ENCODE assay signal across 42 mouse cellular contexts in genomic region chr11:100221741-100222140, GRCm38 (mm10). TPM values are rescaled to one million over a fixed set of nuclear protein-coding genes. Genes with fewer than 3 reads are reported as not detected.
DNase-seq lines count a peak whose midpoint lies in the region; ATAC-seq lines count a peak whose summit lies in the region.
"Had no signal": no experiment of that assay in that cellular context is flagged by ENCODE, and none has a peak within 500 bp of the region (broad histone marks: within the 10 kb centered on the region; RNA-seq: fewer than 3 reads in every experiment).

No protein-coding gene starts in this region.

- H3K9ac ChIP-seq in embryonic facial prominence, embryonic 14.5 days (ENCODE audit: low read depth, low read length) = no peak overlapping the region
- H3K9ac ChIP-seq in liver, embryonic 12.5 days = no peak overlapping the region
- H3K9ac ChIP-seq: embryonic facial prominence, embryonic 12.5 days; forebrain, postnatal 0 days; hindbrain, embryonic 13.5 days; limb, embryonic 12.5 days; lung, embryonic 15.5 days; neural tube, embryonic 13.5 days had no signal

- no peaks in the 10 kb centered on the region for H3K36me3 ChIP-seq in embryonic facial prominence, embryonic 14.5 days (ENCODE audit: control insufficient read depth, insufficient read depth, low read length)
- no peaks in the 10 kb centered on the region for H3K36me3 ChIP-seq in liver, embryonic 12.5 days
- H3K36me3 ChIP-seq: embryonic facial prominence, embryonic 12.5 days; hindbrain, embryonic 13.5 days; limb, embryonic 12.5 days; lung, embryonic 15.5 days; neural tube, embryonic 13.5 days had no signal

- peaks cover 11% of the 10 kb centered on the region for H3K9me3 ChIP-seq in embryonic facial prominence, embryonic 14.5 days (ENCODE audit: control insufficient read depth, low read length)
- peaks cover 6% of the 10 kb centered on the region for H3K9me3 ChIP-seq in liver, embryonic 12.5 days (replicated peaks)

- no peaks in the 10 kb centered on the region for H3K4me1 ChIP-seq in embryonic facial prominence, embryonic 14.5 days (ENCODE audit: control insufficient read depth, insufficient read depth, low read length)
- H3K4me1 ChIP-seq in liver, embryonic 12.5 days = no peaks in the 10 kb centered on the region
- H3K4me1 ChIP-seq: embryonic facial prominence, embryonic 12.5 days; hindbrain, embryonic 13.5 days; limb, embryonic 12.5 days; lung, embryonic 15.5 days; neural tube, embryonic 13.5 days had no signal

- no peak overlapping the region for H3K4me2 ChIP-seq in embryonic facial prominence, embryonic 14.5 days (ENCODE audit: low read depth, low read length)
- H3K4me2 ChIP-seq in liver, embryonic 12.5 days = no peak overlapping the region
- H3K4me2 ChIP-seq: embryonic facial prominence, embryonic 12.5 days; heart, embryonic 11.5 days; hindbrain, embryonic 13.5 days; limb, embryonic 12.5 days; lung, embryonic 15.5 days; midbrain, embryonic 11.5 days; neural tube, embryonic 13.5 days had no signal

- DNase-seq in right cerebral cortex, adult 18-20 months = peak; percentile 11
- no peak for DNase-seq in right cerebral cortex, postnatal 14 days
- peak; percentile 17 for DNase-seq in Muller cell, postnatal 12 days (ENCODE audit: inconsistent ontology term)
- DNase-seq in embryonic facial prominence, embryonic 14.5 days (ENCODE audit: low spot score) = peak; percentile 9
- DNase-seq in cerebellum, postnatal 36 days = no peak
- no peak for DNase-seq in heart, adult 18-20 months
- DNase-seq: adrenal gland, adult 2 months; B cell, adult 2 months; cerebellum, adult 8-10 months; cerebellum, postnatal 25 days; forebrain, postnatal 0 days; gastrocnemius, postnatal 25 days; heart, adult 11 months; heart, postnatal 4 days; kidney, adult 8-10 months; kidney, postnatal 4 days; right cerebral cortex, postnatal 4 days had no signal

- H3K27ac ChIP-seq in embryonic facial prominence, embryonic 14.5 days (replicated peaks; ENCODE audit: low read depth, low read length) = no peak overlapping the region
- no peak overlapping the region for H3K27ac ChIP-seq in liver, embryonic 12.5 days
- H3K27ac ChIP-seq: embryonic facial prominence, embryonic 12.5 days; hindbrain, embryonic 13.5 days; kidney, postnatal 0 days; limb, embryonic 12.5 days; lung, embryonic 15.5 days; neural tube, embryonic 13.5 days had no signal

- ATAC-seq in embryonic facial prominence, embryonic 14.5 days (ENCODE audit: low read depth) = no peak
- no peak for ATAC-seq in liver, embryonic 12.5 days
- ATAC-seq: activated CD4-positive, CD25-positive, alpha-beta regulatory T cell, adult 4 months; forebrain, postnatal 0 days; intestine, embryonic 16.5 days had no signal

- WGBS in embryonic facial prominence, embryonic 14.5 days = 69% methylated on average over 8 of the region's 8 CpGs
- WGBS in liver, embryonic 12.5 days (ENCODE audit: insufficient replicate concordance) = 47% methylated on average over 8 of the region's 8 CpGs

- H3K4me3 ChIP-seq in embryonic facial prominence, embryonic 14.5 days (ENCODE audit: low read depth, low read length) = no peak overlapping the region
- no peak overlapping the region for H3K4me3 ChIP-seq in liver, embryonic 12.5 days
- H3K4me3 ChIP-seq: embryonic facial prominence, embryonic 12.5 days; erythroblast, embryonic 14.5 days; hindbrain, embryonic 13.5 days; limb, embryonic 12.5 days; lung, embryonic 15.5 days; neural tube, embryonic 13.5 days had no signal

- no peaks in the 10 kb centered on the region for H3K27me3 ChIP-seq in embryonic facial prominence, embryonic 14.5 days (replicated peaks; ENCODE audit: control insufficient read depth, insufficient read depth, low read length)
- H3K27me3 ChIP-seq in liver, embryonic 12.5 days (replicated peaks) = no peaks in the 10 kb centered on the region
- H3K27me3 ChIP-seq: embryonic facial prominence, embryonic 12.5 days; hindbrain, embryonic 13.5 days; limb, embryonic 12.5 days; lung, embryonic 15.5 days; neural tube, embryonic 13.5 days had no signal

RNA-seq across cellular contexts. Expression of gene Krt14, which starts 14.4 kb away (rescaled TPM):
- polyA plus RNA-seq in embryonic facial prominence, embryonic 14.5 days (2014; fragmentation: Nextera tagmentation; extraction: Ambion mirVana) = 365 and 385 TPM in 2 replicates
- total RNA-seq in heart, adult 18-20 months (2021) = not detected
- 1.1 and 1.7 TPM in 2 replicates for polyA plus RNA-seq in liver, embryonic 12.5 days (2016; fragmentation: Nextera tagmentation; extraction: Ambion mirVana)
- total RNA-seq: gastrocnemius, postnatal 25 days; layer of hippocampus, adult 8-10 months; layer of hippocampus, postnatal 25 days; left cerebral cortex, adult 8-10 months; liver, adult 2 months; megakaryocyte progenitor cell, adult 5-6 weeks; MEL had no signal
- polyA plus RNA-seq: activated CD4-positive, CD25-positive, alpha-beta regulatory T cell, adult 4 months; liver, adult 2 months; spleen, adult 2 months; testis, adult 2 months had no signal

RNA-seq across cellular contexts. Expression of gene Krt16, which starts 27.0 kb away (rescaled TPM):
- 1.2 and 1.8 TPM in 2 replicates for polyA plus RNA-seq in embryonic facial prominence, embryonic 14.5 days (2014; fragmentation: Nextera tagmentation; extraction: Ambion mirVana)
- total RNA-seq in heart, adult 18-20 months (2021) = not detected
- not detected in 2 replicates for polyA plus RNA-seq in liver, embryonic 12.5 days (2016; fragmentation: Nextera tagmentation; extraction: Ambion mirVana)
- total RNA-seq: adrenal gland, adult 2 months; adrenal gland, postnatal 4 days; forebrain, postnatal 0 days; gastrocnemius, postnatal 25 days; heart, postnatal 4 days; layer of hippocampus, adult 8-10 months; layer of hippocampus, postnatal 25 days; left cerebral cortex, adult 8-10 months; liver, adult 2 months; megakaryocyte progenitor cell, adult 5-6 weeks; MEL; midbrain, postnatal 0 days had no signal
- polyA plus RNA-seq: activated CD4-positive, CD25-positive, alpha-beta regulatory T cell, adult 4 months; adrenal gland, adult 2 months; embryonic facial prominence, embryonic 12.5 days; erythroblast, embryonic 14.5 days; forebrain, embryonic 11.5 days; forebrain, postnatal 0 days; heart, embryonic 11.5 days; hindbrain, embryonic 13.5 days; intestine, embryonic 16.5 days; kidney, postnatal 0 days; limb, embryonic 12.5 days; liver, adult 2 months; liver, embryonic 16.5 days; lung, embryonic 15.5 days; midbrain, embryonic 11.5 days; midbrain, postnatal 0 days; neural tube, embryonic 13.5 days; spleen, adult 2 months; testis, adult 2 months had no signal

RNA-seq across cellular contexts. Expression of gene Krt9, which starts 28.7 kb away (rescaled TPM):
- polyA plus RNA-seq in embryonic facial prominence, embryonic 14.5 days (2014; fragmentation: Nextera tagmentation; extraction: Ambion mirVana) = not detected in 2 replicates
- total RNA-seq in heart, adult 18-20 months (2021) = not detected
- polyA plus RNA-seq in liver, embryonic 12.5 days (2016; fragmentation: Nextera tagmentation; extraction: Ambion mirVana) = not detected in 2 replicates
- total RNA-seq: adrenal gland, adult 2 months; forebrain, postnatal 0 days; gastrocnemius, postnatal 25 days; heart, postnatal 4 days; liver, adult 2 months; megakaryocyte progenitor cell, adult 5-6 weeks; MEL; midbrain, postnatal 0 days had no signal
- polyA plus RNA-seq: activated CD4-positive, CD25-positive, alpha-beta regulatory T cell, adult 4 months; adrenal gland, adult 2 months; embryonic facial prominence, embryonic 12.5 days; erythroblast, embryonic 14.5 days; forebrain, embryonic 11.5 days; heart, embryonic 11.5 days; heart, embryonic 16.5 days; hindbrain, embryonic 13.5 days; intestine, embryonic 16.5 days; kidney, postnatal 0 days; limb, embryonic 12.5 days; liver, adult 2 months; liver, embryonic 16.5 days; lung, embryonic 15.5 days; midbrain, embryonic 11.5 days; midbrain, postnatal 0 days; neural tube, embryonic 13.5 days; spleen, adult 2 months; testis, adult 2 months had no signal

RNA-seq across cellular contexts. Expression of gene Krt17, which starts 39.1 kb away (rescaled TPM):
- polyA plus RNA-seq in embryonic facial prominence, embryonic 14.5 days (2014; fragmentation: Nextera tagmentation; extraction: Ambion mirVana) = 129 and 152 TPM in 2 replicates
- under 1 TPM in 1 of 2 experiments, not detected in 1; 0.31 TPM for total RNA-seq in heart, adult 18-20 months (2021)
- polyA plus RNA-seq in liver, embryonic 12.5 days (2016; fragmentation: Nextera tagmentation; extraction: Ambion mirVana) = 0.27 and 0.30 TPM in 2 replicates
- total RNA-seq: adrenal gland, adult 2 months; forebrain, postnatal 0 days; gastrocnemius, postnatal 25 days; layer of hippocampus, adult 8-10 months; layer of hippocampus, postnatal 25 days; liver, adult 2 months; megakaryocyte progenitor cell, adult 5-6 weeks; MEL had no signal
- polyA plus RNA-seq: adrenal gland, adult 2 months; forebrain, embryonic 11.5 days; liver, adult 2 months; midbrain, embryonic 11.5 days; spleen, adult 2 months; testis, adult 2 months had no signal

RNA-seq across cellular contexts. Expression of gene Krt42, which starts 47.9 kb away (rescaled TPM):
- 0.22 TPM in 1 of 2 replicates, not detected in the other for polyA plus RNA-seq in embryonic facial prominence, embryonic 14.5 days (2014; fragmentation: Nextera tagmentation; extraction: Ambion mirVana)
- not detected for total RNA-seq in heart, adult 18-20 months (2021)
- polyA plus RNA-seq in liver, embryonic 12.5 days (2016; fragmentation: Nextera tagmentation; extraction: Ambion mirVana) = not detected in 2 replicates
- total RNA-seq: adrenal gland, adult 2 months; adrenal gland, postnatal 4 days; forebrain, postnatal 0 days; gastrocnemius, postnatal 25 days; heart, postnatal 4 days; layer of hippocampus, adult 8-10 months; layer of hippocampus, postnatal 25 days; left cerebral cortex, adult 8-10 months; liver, adult 2 months; megakaryocyte progenitor cell, adult 5-6 weeks; MEL had no signal
- polyA plus RNA-seq: activated CD4-positive, CD25-positive, alpha-beta regulatory T cell, adult 4 months; embryonic facial prominence, embryonic 12.5 days; forebrain, embryonic 11.5 days; forebrain, postnatal 0 days; heart, embryonic 16.5 days; hindbrain, embryonic 13.5 days; intestine, embryonic 16.5 days; kidney, postnatal 0 days; limb, embryonic 12.5 days; liver, adult 2 months; liver, embryonic 16.5 days; lung, embryonic 15.5 days; midbrain, embryonic 11.5 days; midbrain, postnatal 0 days; neural tube, embryonic 13.5 days; spleen, adult 2 months; testis, adult 2 months had no signal

Comparison
In these comparisons a context has a peak if more than half of its experiments do, and no peak if none do; other contexts are left out.
1. DNase-seq: peak in right cerebral cortex, adult 18-20 months (single experiment), Muller cell, postnatal 12 days (single experiment) and embryonic facial prominence, embryonic 14.5 days (single experiment); none in right cerebral cortex, postnatal 14 days (single experiment), cerebellum, postnatal 36 days (0 of 2) and heart, adult 18-20 months (0 of 2).
2. RNA of gene Krt14, which starts 14.4 kb away (polyA plus RNA-seq): 365 to 385 TPM in embryonic facial prominence, embryonic 14.5 days; 1.1 to 1.7 TPM in liver, embryonic 12.5 days; every median in the first group is over 100 times any median in the second.